Mouse (Mus musculus): Measurements from ENCODE around the gene St5. TPM values are rescaled to one million over a fixed set of nuclear protein-coding genes. Genes with fewer than 3 reads are reported as not detected.

St5 gene
- total RNA-seq, 2 experiments from 2014 or later: 43.5 to 47.8 TPM

GRCm38 (mm10) chr7:109702721-109703120 lies 684 bp downstream of the St5 start:
- DNase-seq (ENCODE audit: low spot score in 2 of 2): no peak

GRCm38 (mm10) chr7:109700213-109700612 lies 3.2 kb downstream of the St5 start:
- DNase-seq (ENCODE audit: low spot score in 2 of 2): no peak

DNA sequence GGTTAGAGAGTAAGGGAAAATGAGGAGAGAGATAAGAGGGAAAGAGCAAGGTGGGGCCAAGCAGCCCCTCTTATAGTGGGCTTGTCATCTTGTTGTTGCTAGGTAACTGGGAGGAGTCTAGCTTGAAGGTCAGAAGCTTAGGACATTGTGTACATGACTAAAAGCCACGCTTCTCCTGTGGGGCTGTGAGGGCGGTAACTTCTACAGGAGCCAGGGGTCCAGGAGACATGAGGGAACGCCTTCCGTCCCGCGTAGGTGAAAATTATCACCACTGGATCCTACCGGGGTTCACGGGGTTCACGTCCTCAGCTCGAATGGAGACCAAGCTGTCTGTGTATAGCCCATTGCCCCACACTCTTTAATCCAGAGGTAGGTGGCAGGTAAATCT lies 8.1 kb downstream of the St5 start:
- no peak for DNase-seq (ENCODE audit: low spot score in 2 of 2)

DNA sequence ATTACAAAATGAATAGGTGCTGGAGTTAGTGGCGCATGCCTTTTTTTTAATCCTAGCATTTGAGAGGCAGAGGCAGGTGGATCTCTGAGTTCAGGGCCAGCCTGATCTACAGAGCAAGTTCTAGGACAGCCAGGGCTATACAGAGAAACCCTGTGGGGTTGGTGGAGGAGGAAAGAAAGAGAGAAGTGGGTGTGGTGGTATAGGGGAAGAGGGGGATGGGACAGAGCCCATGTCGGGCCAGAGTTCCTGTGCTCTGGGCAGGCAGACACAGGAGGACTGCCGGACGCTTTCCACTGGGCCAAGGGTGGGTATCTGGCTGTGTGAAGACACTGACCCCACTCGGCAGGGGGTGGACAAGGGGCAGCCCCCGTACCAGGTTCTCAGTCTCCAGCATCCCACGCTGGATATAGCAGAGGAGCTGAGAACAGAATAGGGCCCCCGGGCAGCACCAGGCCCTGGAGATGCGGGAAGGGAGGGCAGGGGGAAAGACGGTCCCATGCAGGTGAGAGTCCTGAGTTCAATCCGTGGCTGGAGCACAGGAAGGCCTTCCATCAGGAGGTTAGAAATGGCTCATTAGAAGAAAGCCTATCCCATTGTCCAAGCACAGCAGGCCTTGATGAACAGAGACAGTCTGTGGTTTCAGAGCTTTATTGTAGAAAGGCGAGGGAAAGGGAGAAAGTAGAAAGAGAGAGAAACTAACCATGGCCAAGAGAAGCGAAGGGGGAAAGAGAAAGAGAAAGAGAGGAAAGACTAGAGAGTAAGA lies 8.6 kb downstream of the St5 start:
- no peak for DNase-seq (ENCODE audit: low spot score in 2 of 2)

GRCm38 (mm10) chr7:109690961-109691360 lies 12.4 kb downstream of the St5 start:
- DNase-seq (ENCODE audit: low spot score in 2 of 2): no peak

GRCm38 (mm10) chr7:109690101-109690500 lies 13.3 kb downstream of the St5 start:
- DNase-seq (ENCODE audit: low spot score in 2 of 2): no peak

- DNase-seq (ENCODE audit: low spot score in 2 of 2): no peak
Observed at GRCm38 (mm10) chr7:109686585-109687128, 16.7 kb downstream of the St5 start.

DNA sequence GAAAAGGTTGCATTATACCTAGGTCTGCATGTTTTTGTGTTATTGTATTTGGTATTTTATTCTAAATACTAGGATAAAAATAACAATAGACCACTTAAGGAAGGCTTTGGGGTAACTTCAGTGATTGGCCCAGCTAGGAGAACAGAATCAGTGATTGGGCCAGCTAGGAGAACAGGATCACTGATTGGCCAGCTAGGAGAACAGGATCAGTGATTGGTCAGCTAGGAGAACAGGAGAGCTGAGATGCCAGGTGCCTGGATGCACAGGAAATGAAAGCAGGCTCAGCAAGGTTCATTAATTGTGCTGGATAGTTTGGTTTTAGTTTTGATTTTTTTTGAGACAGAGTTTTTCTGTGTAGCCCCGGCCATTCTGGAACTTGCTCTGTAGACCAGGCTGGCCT lies 22.5 kb downstream of the St5 start:
- DNase-seq (ENCODE audit: low spot score in 2 of 2): no peak

DNA sequence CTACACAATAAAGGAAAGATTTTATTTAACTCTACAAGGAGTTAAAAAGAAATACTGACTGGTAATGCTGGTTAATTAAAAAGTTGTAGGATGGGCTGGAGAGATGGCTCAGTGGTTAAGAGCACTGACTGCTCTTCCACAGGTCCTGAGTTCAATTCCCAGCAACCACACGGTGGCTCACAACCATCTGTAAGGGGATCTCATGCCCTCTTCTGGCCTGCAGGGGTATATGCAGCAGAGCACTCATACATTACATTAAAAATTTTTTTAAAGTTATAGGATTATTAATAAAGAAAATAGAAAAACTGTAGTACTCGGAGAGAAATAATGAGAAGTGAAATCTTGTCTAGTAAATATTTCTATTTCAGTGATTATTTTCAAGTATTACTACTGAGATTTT lies 23.1 kb downstream of the St5 start:
- DNase-seq (ENCODE audit: low spot score in 2 of 2): no peak

DNA sequence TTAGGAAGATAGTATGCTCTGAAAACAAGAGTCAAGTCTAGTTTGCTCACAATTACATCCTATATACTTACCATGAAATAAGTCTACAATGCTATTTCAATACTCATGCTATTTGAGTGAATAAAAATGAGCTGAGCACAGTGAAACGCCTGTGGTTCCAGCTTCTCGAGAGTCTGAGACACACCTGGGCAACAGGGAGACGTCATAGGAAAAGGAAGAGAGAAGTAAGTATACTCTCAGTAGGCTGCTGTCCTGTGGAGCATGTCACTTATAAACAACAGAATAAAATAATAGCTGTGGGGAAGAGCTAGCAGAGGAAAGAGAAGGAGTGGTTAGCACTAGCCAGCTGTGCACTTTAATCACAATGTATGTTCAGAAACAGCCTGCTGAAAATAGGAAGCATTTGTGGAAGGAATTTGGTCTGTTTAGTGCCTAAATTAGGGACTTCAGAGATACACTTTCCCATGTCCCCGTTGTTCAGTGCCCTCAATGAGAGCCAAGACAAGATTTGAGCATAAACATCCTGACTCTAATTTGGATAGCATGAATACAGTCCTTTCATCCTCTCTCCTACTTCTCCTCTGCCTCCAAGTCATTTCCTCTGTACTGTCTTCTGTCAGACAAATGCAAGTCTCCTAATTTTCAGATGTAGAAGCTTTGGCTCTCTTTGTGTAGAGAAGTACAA lies 28.3 kb downstream of the St5 start:
- DNase-seq (ENCODE audit: low spot score in 2 of 2): no peak

DNA sequence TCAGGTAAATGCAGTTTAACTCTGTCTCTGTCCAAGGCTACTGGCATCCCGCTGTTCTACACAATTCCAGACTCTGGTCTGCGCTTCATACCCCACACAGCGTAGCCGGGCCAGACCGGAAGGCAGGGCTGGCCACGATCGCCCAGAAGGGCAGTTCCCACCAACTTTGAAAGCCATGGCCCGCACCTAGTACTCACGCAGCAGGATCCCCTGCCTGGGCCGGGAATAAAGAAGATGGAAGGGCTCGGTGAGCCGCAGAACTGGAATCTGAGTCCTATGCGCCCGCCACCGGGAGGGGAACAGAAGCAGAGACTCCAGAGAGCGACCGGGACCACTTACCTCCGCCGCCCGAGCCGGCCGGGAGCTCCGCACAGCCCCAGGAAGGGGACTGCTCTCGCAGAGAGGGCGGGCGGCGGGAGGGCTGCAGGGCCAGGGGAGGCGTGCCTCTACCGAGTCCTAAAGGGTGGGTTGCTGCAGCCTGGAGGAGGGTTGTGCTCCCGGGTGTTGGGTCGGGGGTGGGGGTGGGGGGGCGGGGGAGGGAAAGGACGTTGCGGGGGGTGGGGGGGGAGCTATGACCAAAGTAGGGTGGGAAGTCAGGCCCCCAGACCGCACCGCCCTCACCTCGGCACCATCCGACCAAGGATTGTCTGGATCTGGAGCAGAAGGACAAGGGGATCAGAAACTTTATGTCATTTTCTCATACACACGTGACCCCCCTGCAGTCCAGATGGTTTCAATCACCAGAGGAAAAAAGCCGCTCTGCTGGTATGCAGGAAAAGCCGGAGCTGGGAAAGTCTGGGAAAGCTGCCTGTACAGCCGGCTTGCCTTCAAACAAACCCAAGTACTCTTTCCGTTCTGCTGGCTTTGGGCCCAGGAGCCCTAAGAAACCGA lies 31.6 kb downstream of the St5 start:
- DNase-seq (ENCODE audit: low spot score in 2 of 2): peak; percentile 69 to 82

DNA sequence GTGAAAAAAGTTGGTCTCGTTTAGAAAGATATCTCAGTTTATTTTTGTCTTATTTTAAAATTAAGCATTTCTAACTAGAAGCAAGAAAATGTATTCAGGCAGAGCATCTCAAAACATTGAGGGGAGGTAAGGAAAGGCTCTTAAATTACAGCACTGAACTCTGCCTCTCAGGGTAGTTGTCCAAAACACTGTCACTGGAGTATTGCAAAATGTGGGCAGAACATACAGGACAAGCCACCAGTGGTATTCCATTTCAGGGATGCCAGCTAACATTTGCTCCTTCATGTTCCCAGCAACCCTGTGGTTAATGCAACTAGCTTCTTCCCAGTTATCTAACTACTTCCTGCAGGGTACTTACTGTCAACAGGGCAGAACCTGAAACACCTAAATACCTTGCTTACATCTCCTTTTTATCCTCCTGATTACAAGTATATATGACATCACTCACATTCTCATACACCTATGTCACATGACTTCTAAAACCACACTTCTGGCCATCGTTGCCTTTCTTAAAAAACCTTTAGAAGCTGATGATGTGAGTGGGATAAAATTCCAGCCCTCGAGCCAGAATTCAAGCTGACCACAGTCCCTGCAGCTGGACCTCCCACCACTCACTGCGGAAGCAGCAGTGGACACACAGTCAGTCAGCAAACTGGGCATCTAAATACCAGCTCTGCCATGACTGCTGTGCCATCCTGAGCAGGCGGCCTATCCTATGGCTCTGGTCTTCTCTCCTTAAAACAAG lies 33.8 kb downstream of the St5 start:
- DNase-seq (ENCODE audit: low spot score in 2 of 2): no peak

GRCm38 (mm10) chr7:109666664-109667063 lies 36.7 kb downstream of the St5 start:
- DNase-seq (ENCODE audit: low spot score in 2 of 2): no peak

DNA sequence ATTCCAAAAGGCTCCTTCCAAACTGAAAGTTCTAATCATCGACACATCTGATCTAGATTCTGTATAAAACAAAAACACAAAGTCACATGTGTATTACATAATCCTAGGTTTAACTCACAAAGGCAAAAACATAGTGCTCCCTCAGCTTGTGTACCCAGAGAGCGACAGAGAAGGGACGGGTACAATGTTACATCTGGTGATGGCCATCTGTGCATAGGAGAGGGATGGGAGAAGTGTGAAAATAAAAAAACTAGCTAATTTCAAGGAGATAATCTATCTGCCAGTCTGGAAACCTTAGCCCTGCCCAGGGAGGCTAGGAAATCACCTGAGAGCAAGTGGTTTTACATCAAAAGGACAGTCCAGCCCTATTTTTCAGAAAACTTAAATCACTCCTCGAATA lies 40.8 kb downstream of the St5 start:
- DNase-seq (ENCODE audit: low spot score in 2 of 2): peak; percentile 64 to 81

- DNase-seq (ENCODE audit: low spot score in 2 of 2): no peak
Observed at GRCm38 (mm10) chr7:109659278-109659677, 44.1 kb downstream of the St5 start.

GRCm38 (mm10) chr7:109657884-109658283 lies 45.5 kb downstream of the St5 start:
- DNase-seq (ENCODE audit: low spot score in 2 of 2): no peak

DNA sequence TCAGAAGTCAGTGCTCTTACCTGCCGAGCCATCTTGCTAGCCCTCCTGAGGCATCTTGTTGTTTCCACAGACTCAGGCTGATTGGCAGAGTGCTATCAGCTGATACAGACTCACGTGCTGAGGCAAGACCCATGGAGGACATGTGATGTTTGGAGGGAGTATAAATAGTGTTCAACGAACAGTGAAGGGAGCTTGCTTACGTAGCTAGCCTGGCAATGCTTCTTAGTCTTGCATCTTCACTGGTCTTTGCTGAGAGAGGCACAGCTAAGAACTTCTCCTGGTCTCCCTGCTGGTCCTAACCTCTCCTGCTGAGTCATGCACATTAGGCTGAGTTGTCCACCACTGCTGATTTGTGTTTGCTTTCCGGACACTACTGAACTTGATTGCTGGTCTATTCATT lies 48.5 kb downstream of the St5 start:
- DNase-seq (ENCODE audit: low spot score in 2 of 2): no peak

DNA sequence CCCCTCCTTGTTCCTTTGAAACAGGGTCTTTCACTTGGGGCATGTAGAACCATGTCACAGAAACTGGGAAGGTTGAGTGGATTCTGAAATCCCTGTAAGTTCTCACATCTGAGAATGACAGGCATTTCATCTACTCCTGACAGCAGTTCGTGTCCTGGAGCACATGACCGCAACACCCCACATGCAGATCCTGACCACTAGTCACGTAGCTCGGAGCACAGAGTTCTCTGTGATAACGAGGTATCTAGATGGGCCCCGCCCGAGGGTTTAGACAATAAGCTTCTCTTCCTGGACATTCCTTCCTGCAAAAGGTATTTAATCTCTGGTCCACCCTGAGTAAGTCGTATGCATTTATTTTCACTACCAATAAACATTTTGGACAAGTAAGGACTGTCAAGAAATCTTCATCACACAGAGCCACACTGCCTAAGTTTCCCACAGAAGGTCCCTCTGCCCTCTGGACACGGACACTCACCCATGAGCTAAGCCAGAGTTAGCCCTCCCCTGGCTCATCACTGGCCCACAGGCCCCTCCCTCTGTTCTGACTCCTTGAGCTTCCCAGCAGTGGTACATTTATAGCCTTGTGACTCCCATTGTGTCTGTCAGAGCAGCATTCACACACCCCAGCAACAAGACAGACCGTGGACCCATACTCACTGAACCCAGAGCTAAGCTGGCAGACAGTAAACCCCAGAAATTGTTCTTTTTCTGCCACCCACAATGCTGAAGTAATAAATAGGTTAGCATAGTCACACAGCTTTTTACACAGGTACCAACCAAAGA lies 54.4 kb downstream of the St5 start:
- DNase-seq (ENCODE audit: low spot score in 2 of 2): no peak

GRCm38 (mm10) chr7:109646574-109646973 lies 56.8 kb downstream of the St5 start:
- DNase-seq (ENCODE audit: low spot score in 2 of 2): no peak

Measured in layer of hippocampus, adult 18-20 months (tissue).